Mouse (Mus musculus) lung, postnatal 0 days (tissue): ENCODE data around the gene Nfkbie. TPM values are rescaled to one million over a fixed set of nuclear protein-coding genes. Genes with fewer than 3 reads are reported as not detected.

Source experiments
- ATAC-seq: fragments of 200-750 bp; cut with Nextera tagmentation; 2 replicates; pipeline ENCODE4 v1.8.0; 2017; ENCODE audit warnings: moderate library complexity
- DNase-seq: peaks from one replicate; pipeline ENCODE4 v3.0.0-alpha.2; 2016; ENCODE audit warnings: low spot score
- H3K27ac ChIP-seq: fragments of 300-500 bp; sonication (generic); 2 replicates; pipeline ENCODE4 v1.5.1; 2014; ENCODE audit warnings: antibody characterized with exemption, mild to moderate bottlenecking, low read length, mixed read lengths
- H3K27me3 ChIP-seq: fragments of 300-500 bp; sonication (generic); replicated peaks from 2 replicates; pipeline ENCODE4 v1.6.1; 2014; ENCODE audit warnings: low read length, mixed read lengths; ENCODE audit not compliant: insufficient read depth
- H3K36me3 ChIP-seq: fragments of 300-500 bp; sonication (generic); 2 replicates; pipeline ENCODE4 v1.6.1; 2014; ENCODE audit warnings: low read length, mixed read lengths; ENCODE audit not compliant: insufficient read depth
- H3K4me1 ChIP-seq: fragments of 300-500 bp; sonication (generic); 2 replicates; pipeline ENCODE4 v1.6.1; 2014; ENCODE audit warnings: antibody characterized with exemption, low read depth, low read length, mixed read lengths; ENCODE audit not compliant: insufficient read depth
- H3K4me2 ChIP-seq: fragments of 300-500 bp; sonication (generic); replicated peaks from 2 replicates; pipeline ENCODE4 v1.6.1; 2014; ENCODE audit warnings: low read depth, mild to moderate bottlenecking, low read length, moderate library complexity, mixed read lengths
- H3K4me3 ChIP-seq: fragments of 300-500 bp; sonication (generic); 2 replicates; pipeline ENCODE4 v1.5.1; 2014; ENCODE audit warnings: low read depth, low read length
- H3K9ac ChIP-seq: fragments of 300-500 bp; sonication (generic); replicated peaks from 2 replicates; pipeline ENCODE4 v1.6.1; 2014; ENCODE audit warnings: low read depth, mild to moderate bottlenecking
- H3K9me3 ChIP-seq: fragments of 300-500 bp; sonication (generic); 2 replicates; pipeline ENCODE4 v1.6.1; 2016; ENCODE audit warnings: low read length, mixed read lengths
- CTCF ChIP-seq: IDR thresholded peaks from 2 replicates; pipeline ENCODE4 v1.5.1; 2016; ENCODE audit warnings: antibody characterized with exemption, mild to moderate bottlenecking
- EP300 ChIP-seq: IDR thresholded peaks from 2 replicates; pipeline ENCODE4 v1.6.1; 2016; ENCODE audit warnings: antibody characterized with exemption, mild to moderate bottlenecking, control low read depth
- WGBS: fragments of 180-500 bp; shearing (Covaris S2); extraction: QIAGEN DNeasy Blood & Tissue Kit; methylation state at CpG from one replicate; pipeline ENCODE4 v1.1.7; 2014; 5-methylcytosine and 5-hydroxymethylcytosine counted together
- polyA plus RNA-seq: library from polyadenylated mRNA; unstranded; fragments of >200 nt; fragmentation: Nextera tagmentation; extraction: Ambion mirVana; gene quantifications from 2 replicates; pipeline ENCODE4 v1.2.1, GENCODE M21; 2015

Gene Nfkbie
- polyA plus RNA-seq, 1 experiment from 2014 or later = 2.4 TPM

DNA sequence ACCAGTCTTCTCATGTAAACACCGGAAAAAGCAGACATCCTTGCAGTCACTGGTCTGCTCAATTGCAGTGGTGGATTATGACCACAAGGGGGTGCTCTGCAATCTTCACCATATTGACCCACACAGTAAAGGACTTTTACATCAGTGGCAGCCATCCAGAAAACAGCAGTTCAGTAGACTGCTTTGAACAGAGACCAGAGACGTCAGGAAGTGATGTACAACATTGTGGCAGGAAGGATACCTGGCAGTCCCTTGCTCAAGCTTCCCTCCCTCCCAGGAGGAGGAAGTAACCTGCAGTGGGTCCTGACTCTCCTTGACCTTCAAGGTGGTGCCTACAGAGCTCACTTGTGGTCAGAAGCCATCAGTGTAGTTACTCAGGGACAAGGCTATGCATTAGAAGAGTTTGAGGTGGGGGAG, 26.1 kb downstream of the Nfkbie start:
- TF ChIP-seq EP300 = peak; percentile 5; the same call in 1 of the 2 replicates
- TF ChIP-seq CTCF = peak; percentile 97
- WGBS = 4% methylated on average over 2 of the region's 2 CpGs
- Histone ChIP-seq H3K4me1 (peaks cover 30% of the 10 kb centered on the region), H3K36me3 (no peaks in the 10 kb centered on the region), H3K4me2 (0 out of 2 replicates have a peak overlapping the region, but pooled peaks have one; percentile 19), H3K9me3 (no peaks in the 10 kb centered on the region), H3K27me3 (no peaks in the 10 kb centered on the region), H3K27ac (peak overlapping the region; percentile 80), H3K4me3 (no peak overlapping the region), H3K9ac (no peak overlapping the region)
- peak; percentile 37 for ATAC-seq
- peak; percentile 95 for DNase-seq

DNA sequence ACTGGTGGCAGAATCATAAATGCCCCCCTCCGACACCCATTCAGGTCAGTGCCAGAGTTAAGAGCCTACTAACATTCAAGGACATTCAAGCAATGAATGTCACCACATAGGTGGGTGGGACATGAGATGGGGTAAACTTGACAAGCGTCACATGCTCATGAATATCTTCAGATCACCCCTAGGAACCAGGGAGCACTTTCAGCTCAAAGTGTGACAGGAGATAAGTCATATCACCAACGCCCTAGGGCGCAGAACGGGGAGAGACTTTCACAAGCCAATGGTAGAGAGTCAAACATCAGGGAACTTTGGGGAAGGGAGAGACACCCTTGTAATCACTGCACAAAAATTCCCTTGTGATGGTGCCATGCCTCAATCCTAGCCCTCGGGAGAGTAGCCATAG, 26.7 kb downstream of the Nfkbie start:
- Histone ChIP-seq H3K9me3 (no peaks in the 10 kb centered on the region), H3K4me3 (no peak overlapping the region), H3K27ac (no peak overlapping the region), H3K9ac (no peak overlapping the region), H3K27me3 (no peaks in the 10 kb centered on the region), H3K4me1 (peaks cover 30% of the 10 kb centered on the region), H3K4me2 (no peak overlapping the region), H3K36me3 (no peaks in the 10 kb centered on the region)
- WGBS = 85% methylated on average over 6 of the region's 6 CpGs
- DNase-seq (no peak), ATAC-seq (no peak)
- TF ChIP-seq CTCF (no peak), EP300 (no peak)

DNA sequence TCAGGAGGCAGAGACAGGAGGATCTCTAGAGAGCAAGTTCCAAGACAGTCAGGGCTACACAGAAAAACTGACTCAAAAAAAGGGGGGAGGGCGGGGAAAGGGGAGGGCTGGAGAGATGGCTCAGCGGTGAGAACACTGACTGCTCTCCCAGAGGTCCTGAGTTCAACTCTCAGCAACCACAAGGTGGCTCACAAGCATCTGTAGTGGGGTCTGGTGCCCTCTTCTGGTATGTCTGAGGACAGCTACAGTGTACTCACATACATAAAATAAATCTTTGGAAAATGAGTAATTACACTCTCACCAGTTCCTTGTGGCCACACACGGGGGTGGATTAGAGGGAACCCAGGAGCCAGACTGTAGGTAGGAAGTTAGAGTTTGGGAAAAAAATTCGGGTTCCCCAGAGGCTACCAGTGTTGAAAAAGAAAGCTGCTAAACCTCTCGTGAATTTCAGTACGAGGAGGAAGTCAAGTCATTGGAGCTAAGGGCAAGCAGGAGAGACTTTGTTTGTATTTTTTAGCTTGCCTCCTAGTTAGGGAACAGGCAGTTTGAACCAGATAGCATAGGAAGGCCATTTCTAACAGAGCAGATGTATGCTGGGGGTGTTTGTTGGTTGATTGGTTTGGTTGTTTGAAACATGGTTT, 27.3 kb downstream of the Nfkbie start:
- 61% methylated on average over 6 of the region's 6 CpGs for WGBS
- Histone ChIP-seq H3K9ac (no peak overlapping the region), H3K4me2 (no peak overlapping the region), H3K4me1 (peaks cover 30% of the 10 kb centered on the region), H3K27ac (no peak overlapping the region), H3K4me3 (no peak overlapping the region), H3K9me3 (no peaks in the 10 kb centered on the region), H3K36me3 (no peaks in the 10 kb centered on the region), H3K27me3 (no peaks in the 10 kb centered on the region)
- ATAC-seq (no peak), DNase-seq (peak; percentile 36)
- no peak for TF ChIP-seq EP300
- peak; percentile 78 for TF ChIP-seq CTCF

DNA sequence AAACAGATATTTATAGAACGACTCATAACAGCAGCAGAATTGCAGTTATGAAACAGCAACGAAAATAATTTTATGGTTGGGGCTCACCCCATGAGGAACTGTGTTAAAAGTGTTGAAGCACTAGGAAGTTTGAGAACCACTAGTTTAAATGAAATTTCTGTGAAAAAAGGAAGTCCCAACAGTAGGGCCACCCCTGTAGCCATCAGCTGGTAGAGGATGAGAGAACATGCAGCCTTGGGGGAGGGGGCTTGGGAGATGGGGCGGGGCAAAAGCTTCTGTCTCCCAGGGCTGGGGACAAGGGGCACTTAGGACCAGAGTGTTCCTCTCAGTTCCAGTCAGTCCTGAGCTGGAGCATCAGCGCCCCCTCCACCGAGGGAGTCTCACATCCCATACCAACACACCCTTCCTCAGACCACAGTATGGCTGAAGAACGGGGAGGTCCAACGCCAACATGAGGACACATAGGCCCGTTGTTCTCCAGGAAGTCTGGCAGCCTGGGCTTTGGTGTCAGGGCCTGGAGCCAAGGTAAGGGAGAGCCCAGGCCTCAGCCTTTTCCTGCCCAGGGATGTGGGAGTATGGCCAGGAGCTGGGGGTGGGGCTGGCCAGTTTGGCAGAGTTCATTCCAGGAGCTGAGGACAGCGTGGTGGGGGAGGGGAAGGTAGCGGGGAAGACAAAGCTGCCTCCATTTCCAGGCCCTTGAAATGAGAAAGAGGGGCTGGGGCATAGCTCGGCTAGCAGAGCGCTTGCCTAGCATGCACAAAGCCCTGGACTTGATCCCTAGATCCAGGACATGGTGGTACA, 28.8 kb downstream of the Nfkbie start:
- H3K4me3 ChIP-seq = no peak overlapping the region
- no peaks in the 10 kb centered on the region for H3K27me3 ChIP-seq
- H3K4me2 ChIP-seq = 0 out of 2 replicates have a peak overlapping the region, but pooled peaks have one; percentile 17
- peak; percentile 83 for DNase-seq
- H3K4me1 ChIP-seq = peaks cover 30% of the 10 kb centered on the region
- TF ChIP-seq CTCF = no peak; the same call in 1 of the 2 replicates
- peak; percentile 34 for TF ChIP-seq EP300
- H3K27ac ChIP-seq = peak overlapping the region; percentile 83
- ATAC-seq = peak; percentile 69
- no peak overlapping the region for H3K9ac ChIP-seq
- no peaks in the 10 kb centered on the region for H3K36me3 ChIP-seq
- WGBS = 25% methylated on average over 12 of the region's 12 CpGs
- H3K9me3 ChIP-seq = no peaks in the 10 kb centered on the region

DNA sequence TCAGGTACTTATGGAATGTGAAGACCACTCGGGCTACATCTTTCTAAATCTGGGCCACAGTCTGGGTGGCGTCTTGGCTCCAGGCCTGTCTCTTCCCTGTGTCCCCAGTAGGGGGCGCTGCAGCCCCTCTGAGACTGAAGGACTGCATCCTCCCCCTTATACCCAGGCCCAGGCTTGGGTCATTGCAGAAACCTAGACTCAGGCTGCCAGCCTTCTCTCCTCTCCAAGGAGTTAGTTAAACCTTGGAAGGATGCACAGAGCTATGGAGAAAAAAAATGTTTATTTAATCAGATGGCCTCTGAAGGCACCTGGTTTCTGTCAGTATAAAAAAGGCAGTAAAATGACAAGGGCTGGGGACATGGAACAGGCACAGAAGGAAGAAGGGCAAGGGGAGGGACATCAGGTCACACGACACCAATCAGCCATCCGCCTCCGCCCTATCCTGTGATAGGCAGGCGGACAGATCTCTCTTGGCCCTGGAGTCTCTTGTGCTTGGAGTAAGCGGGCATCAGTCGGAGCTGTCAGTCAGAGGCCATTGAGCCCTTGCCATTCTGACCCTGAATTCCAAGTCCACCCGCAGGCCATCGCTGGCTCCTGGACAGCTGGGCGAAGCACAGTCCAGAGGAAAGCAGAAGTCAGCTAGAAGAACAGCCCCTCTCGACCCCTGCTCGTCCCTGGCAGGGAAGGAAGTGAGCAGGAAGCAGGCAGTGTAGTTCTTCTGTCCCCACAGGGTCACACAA, 29.6 kb downstream of the Nfkbie start:
- peak; percentile 70 for ATAC-seq
- peak; percentile 89 for DNase-seq
- H3K9ac ChIP-seq = 0 out of 2 replicates have a peak overlapping the region, but pooled peaks have one; percentile 16

More for the DNA sequence above, 29.6 kb downstream of the Nfkbie start:
- H3K27ac ChIP-seq = peak overlapping the region; percentile 83
- no peak overlapping the region for H3K4me3 ChIP-seq
- no peaks in the 10 kb centered on the region for H3K36me3 ChIP-seq
- TF ChIP-seq CTCF (peak; percentile 93), EP300 (no peak)
- no peaks in the 10 kb centered on the region for H3K27me3 ChIP-seq
- no peaks in the 10 kb centered on the region for H3K9me3 ChIP-seq
- 0 out of 2 replicates have a peak overlapping the region, but pooled peaks have one; percentile 17 for H3K4me2 ChIP-seq
- H3K4me1 ChIP-seq = peaks cover 27% of the 10 kb centered on the region
- 33% methylated on average over 13 of the region's 14 CpGs for WGBS
